Mouse (Mus musculus): Measurements from ENCODE around the gene Proser3. TPM values are rescaled to one million over a fixed set of nuclear protein-coding genes. Genes with fewer than 3 reads are reported as not detected.
A peak's percentile ranks its signal among the peaks of the same experiment; 100 is the strongest.

Proser3 gene
- polyA plus RNA-seq, 1 experiment from 2014 or later: 6.7 TPM

DNA sequence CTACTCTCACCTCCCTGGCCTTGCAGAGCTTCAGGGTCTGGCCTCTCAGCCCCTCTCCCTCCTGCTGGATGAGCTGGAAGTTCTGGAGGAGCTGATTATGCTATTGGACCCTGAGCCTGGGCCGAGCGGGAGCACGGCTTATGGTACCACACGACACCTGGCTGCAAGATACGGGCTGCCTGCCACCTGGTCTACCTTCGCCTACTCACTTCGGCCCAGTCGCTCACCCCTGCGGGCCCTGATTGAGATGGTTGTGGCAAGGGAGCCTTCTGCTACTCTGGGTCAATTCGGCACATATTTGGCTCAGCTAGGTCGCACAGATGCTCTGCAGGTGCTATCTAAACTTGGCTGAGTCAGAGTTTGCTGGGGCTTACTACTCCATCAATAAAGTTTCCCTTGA, 15.5 kb upstream of the Proser3 start:
- 89% methylated on average over 11 of the region's 11 CpGs for WGBS
- Histone ChIP-seq H3K9ac (no peak overlapping the region), H3K36me3 (peaks cover 72% of the 10 kb centered on the region), H3K9me3 (no peaks in the 10 kb centered on the region), H3K27me3 (no peaks in the 10 kb centered on the region), H3K4me2 (no peak overlapping the region), H3K4me3 (no peak overlapping the region), H3K4me1 (replicated peaks) (peaks cover 11% of the 10 kb centered on the region), H3K27ac (replicated peaks) (no peak overlapping the region)
- ATAC-seq (ENCODE audit: low read depth): no peak

DNA sequence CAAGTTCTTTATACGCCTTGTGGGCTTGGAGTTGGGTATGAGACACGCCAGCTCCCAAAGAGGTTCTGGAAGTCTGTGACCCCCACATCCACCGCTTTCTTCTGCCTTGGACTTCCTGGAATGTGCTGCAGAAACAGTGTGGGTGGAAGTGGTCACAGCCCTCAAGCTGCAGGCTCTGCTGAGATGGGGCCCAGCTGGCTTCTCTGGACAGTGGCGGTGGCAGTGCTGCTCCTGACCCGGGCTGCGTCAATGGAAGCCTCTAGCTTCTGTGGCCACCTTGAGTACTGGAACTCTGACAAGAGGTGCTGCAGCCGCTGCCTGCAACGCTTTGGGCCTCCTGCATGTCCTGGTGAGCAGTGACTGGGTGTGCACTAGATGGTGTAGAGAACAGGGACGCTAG, 13.9 kb upstream of the Proser3 start:
- H3K9me3 ChIP-seq: no peaks in the 10 kb centered on the region
- no peak overlapping the region for H3K4me2 ChIP-seq
- peaks cover 18% of the 10 kb centered on the region for H3K4me1 ChIP-seq (replicated peaks)
- no peak for ATAC-seq (ENCODE audit: low read depth)
- H3K27me3 ChIP-seq: no peaks in the 10 kb centered on the region
- H3K9ac ChIP-seq: no peak overlapping the region
- WGBS: 92% methylated on average over 9 of the region's 9 CpGs
- no peak overlapping the region for H3K27ac ChIP-seq (replicated peaks)
- no peak overlapping the region for H3K4me3 ChIP-seq
- peaks cover 59% of the 10 kb centered on the region for H3K36me3 ChIP-seq

DNA sequence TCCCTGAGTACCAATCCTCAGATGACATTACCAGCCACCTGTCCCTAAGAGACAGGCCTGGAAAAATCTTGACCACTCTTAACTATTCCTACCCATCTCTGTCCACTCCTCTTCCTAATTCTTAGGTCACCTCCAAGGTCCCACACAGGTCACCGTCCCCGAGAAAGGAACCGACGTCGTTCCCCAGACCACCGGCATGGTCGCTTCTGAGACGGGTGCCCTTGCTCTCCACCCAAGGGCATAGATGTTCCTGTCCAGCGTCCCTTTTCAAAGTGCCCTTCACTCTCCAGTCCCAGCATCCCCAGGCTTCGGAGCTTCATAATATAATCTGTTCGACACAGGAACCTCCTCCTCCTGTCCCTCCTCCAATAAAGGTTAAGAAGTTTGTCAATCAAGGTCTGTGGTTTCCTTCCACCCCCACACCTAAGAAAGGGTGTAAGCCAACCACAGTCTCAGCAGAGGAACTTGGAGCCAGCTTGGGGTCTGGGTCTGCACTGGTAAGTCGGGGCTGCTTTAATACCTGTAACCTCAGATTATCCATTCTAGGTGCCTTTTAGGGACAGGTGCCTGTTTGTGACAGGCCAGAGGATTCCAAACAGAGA, 13.0 kb upstream of the Proser3 start, which contains the start of gene Igflr1:
Igflr1 (plus strand) TSS at position 458 of the 602 bp plus-strand sequence.
- Histone ChIP-seq H3K27ac (replicated peaks) (no peak within 1 kb of the TSS), H3K36me3 (peaks cover 50% of the 10 kb centered on the region), H3K9me3 (no peaks in the 10 kb centered on the region), H3K27me3 (no peaks in the 10 kb centered on the region), H3K9ac (0 out of 2 replicates have a peak within 1 kb of the TSS, but pooled peaks have one; percentile 88), H3K4me2 (peak within 1 kb of the TSS; percentile 88), H3K4me1 (replicated peaks) (peaks cover 21% of the 10 kb centered on the region), H3K4me3 (peak within 1 kb of the TSS; percentile 87; the same call in 1 of the 2 replicates)
- 96% methylated on average over 12 of the region's 12 CpGs for WGBS
- no peak for ATAC-seq (ENCODE audit: low read depth)

DNA sequence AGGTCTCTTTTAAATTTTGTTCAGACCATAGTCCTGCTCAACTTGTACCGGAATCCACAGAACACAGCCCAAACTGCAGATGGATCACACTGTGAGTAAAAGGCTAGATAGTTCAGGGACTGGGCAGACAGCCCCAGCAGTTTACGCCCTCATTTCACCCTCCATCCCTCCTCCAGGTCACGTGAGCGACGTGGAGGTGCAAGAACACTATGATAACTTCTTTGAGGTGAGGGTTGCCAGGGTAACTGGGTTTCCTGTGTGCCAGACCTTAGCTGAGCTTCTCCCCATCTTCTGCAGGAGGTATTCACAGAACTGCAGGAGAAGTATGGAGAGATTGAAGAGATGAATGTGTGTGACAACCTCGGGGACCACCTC, 11.8 kb upstream of the Proser3 start:
- peak overlapping the region; percentile 94 for H3K27ac ChIP-seq (replicated peaks)
- no peaks in the 10 kb centered on the region for H3K9me3 ChIP-seq
- peak overlapping the region; percentile 87 for H3K4me3 ChIP-seq
- H3K36me3 ChIP-seq: peaks cover 38% of the 10 kb centered on the region
- peaks cover 28% of the 10 kb centered on the region for H3K4me1 ChIP-seq (replicated peaks)
- H3K27me3 ChIP-seq: no peaks in the 10 kb centered on the region
- H3K4me2 ChIP-seq: peak overlapping the region; percentile 88
- H3K9ac ChIP-seq: peak overlapping the region; percentile 88
- 24% methylated on average over 6 of the region's 6 CpGs for WGBS
- no peak for ATAC-seq (ENCODE audit: low read depth)

DNA sequence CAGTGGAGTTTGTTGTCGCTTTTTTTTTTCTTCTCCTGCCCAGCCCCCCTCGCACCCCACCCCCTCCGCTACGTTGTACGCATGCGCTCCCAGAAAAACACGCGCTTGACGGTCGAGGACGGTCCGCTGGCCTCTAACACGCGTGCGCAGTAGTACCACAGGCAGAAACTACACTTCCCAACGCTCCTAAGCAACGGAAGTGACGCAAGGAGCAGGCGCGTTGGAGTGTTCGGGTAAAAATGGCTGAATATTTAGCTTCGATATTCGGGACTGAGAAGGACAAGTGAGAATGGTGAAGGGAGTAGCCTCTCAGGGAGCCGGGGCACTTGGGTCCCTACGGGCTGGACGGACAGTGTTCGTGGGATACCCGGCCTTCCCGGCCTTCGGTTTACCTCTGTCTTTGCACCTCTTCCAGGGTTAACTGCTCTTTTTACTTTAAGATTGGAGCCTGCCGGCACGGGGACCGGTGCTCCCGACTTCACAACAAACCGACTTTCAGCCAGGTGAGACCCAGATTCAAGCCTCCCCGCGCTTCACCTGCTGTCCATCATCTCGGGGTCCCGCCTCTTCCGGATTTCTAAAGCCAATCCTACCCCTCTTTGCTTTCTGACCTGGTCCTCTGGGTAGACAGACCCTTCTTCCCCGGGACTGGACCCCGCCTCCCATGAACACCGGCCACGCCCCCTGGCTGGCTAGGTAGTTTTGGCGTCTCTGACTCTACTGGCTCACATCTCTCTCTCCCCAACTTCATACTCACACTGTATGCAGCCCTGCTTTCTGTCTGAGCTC, 11.2 kb upstream of the Proser3 start, which contains the start of the genes U2af1l4, Gm49396 and Psenen:
U2af1l4 (plus strand) TSS at position 185 of the 789 bp plus-strand sequence.
Gm49396 (plus strand) TSS at position 228 of the 789 bp plus-strand sequence.
Psenen (minus strand) TSS at position 511 of the 789 bp plus-strand sequence.
- Histone ChIP-seq H3K4me2 (peak within 1 kb of the TSS; percentile 88), H3K4me1 (replicated peaks) (peaks cover 34% of the 10 kb centered on the region), H3K27me3 (no peaks in the 10 kb centered on the region), H3K4me3 (peak within 1 kb of the TSS; percentile 87), H3K9ac (peak within 1 kb of the TSS; percentile 88), H3K27ac (replicated peaks) (peak within 1 kb of the TSS; percentile 94), H3K36me3 (peaks cover 32% of the 10 kb centered on the region), H3K9me3 (no peaks in the 10 kb centered on the region)
- WGBS: under 1% methylated on average over 45 of the region's 45 CpGs
- ATAC-seq (ENCODE audit: low read depth): peak; percentile 90

DNA sequence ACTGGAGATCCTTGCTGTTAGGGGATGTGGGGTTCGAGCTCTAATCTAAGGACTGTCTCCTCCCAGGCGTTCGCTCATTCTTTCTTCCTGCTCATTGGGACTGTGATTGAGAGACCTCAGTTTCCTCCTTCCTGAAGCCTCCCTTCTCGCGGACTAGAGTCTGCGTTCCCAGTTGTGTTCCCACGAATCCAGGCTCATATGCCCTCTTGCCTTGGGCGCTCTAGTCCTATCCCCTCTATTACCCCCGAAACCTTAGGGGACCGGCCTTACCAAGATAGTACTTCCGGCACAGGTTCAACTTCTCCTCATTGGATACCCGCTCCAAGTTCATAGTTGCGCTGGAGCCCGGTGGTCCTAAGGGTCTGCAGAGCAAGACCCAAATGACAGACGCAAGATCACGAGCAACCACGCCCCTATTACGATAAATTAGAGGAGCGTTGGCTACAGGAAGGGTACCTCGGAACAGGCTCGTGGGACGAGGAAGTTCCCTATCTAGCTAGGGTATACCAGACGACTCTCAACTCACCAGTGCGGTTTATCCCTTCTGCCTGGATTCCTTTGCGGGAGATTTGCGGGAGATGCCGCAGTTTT, 10.5 kb upstream of the Proser3 start:
- 3% methylated on average over 27 of the region's 27 CpGs for WGBS
- Histone ChIP-seq H3K4me3 (peak overlapping the region; percentile 87), H3K4me2 (peak overlapping the region; percentile 88), H3K27me3 (no peaks in the 10 kb centered on the region), H3K36me3 (peaks cover 30% of the 10 kb centered on the region), H3K9me3 (no peaks in the 10 kb centered on the region), H3K9ac (peak overlapping the region; percentile 88), H3K27ac (replicated peaks) (peak overlapping the region; percentile 71), H3K4me1 (replicated peaks) (peaks cover 41% of the 10 kb centered on the region)
- ATAC-seq (ENCODE audit: low read depth): peak; percentile 7; the same call in 1 of the 2 replicates

DNA sequence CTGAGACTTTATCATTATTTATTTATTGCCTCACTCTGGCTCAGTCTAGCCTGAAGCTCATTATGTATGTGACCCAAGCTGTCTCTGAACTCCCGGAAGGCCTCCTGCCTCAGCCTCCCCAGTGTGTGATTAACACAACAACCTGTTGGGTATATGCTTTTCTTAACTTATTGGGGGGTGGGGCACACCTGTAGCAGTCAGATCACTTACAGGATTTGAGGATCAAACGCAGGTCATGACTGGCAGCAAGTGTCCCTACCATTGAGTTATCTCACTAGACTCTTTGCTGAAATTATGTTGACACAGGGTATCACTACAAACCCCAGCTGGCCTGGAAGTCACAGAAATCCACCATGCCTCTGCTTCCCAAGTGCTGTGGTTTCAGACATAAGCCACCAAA, 8.2 kb upstream of the Proser3 start:
- peak overlapping the region; percentile 99 for H3K4me2 ChIP-seq
- no peak overlapping the region for H3K27ac ChIP-seq (replicated peaks)
- peaks cover 41% of the 10 kb centered on the region for H3K4me1 ChIP-seq (replicated peaks)
- no peak for ATAC-seq (ENCODE audit: low read depth)
- WGBS: 63% methylated on average over 2 of the region's 2 CpGs
- H3K36me3 ChIP-seq: peaks cover 31% of the 10 kb centered on the region
- H3K9me3 ChIP-seq: no peaks in the 10 kb centered on the region
- no peaks in the 10 kb centered on the region for H3K27me3 ChIP-seq
- H3K4me3 ChIP-seq: no peak overlapping the region
- H3K9ac ChIP-seq: 0 out of 2 replicates have a peak overlapping the region, but pooled peaks have one; percentile 31

DNA sequence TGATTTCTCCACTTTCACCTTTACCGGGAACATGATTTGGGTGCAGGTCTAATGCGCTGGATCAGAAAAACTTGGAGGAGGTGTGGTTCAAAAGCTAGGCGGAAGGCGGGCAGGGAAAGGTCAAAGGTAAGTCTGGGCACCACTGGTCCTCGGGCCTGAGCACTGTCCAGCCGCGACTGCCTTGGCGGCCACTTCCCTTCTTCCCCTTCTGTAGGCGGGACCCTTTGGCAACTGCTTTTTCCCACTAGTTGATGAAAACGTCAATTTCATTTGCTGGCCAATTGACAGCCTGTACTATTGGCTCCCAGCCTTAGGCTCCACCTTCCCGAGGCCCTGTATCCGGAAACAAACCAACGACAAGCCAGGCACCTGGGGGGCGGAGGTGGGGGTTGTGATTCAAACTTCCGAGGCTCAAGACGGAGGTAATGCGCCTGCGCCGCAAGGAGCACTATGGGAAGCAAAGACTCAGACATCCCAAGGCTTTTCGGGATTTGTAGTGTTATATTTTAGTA, 7.4 kb upstream of the Proser3 start, which contains the start of gene Lin37:
Lin37 (minus strand) TSS at position 396 of the 512 bp plus-strand sequence.
- H3K9ac ChIP-seq: peak within 1 kb of the TSS; percentile 88
- ATAC-seq (ENCODE audit: low read depth): peak; percentile 87

DNA sequence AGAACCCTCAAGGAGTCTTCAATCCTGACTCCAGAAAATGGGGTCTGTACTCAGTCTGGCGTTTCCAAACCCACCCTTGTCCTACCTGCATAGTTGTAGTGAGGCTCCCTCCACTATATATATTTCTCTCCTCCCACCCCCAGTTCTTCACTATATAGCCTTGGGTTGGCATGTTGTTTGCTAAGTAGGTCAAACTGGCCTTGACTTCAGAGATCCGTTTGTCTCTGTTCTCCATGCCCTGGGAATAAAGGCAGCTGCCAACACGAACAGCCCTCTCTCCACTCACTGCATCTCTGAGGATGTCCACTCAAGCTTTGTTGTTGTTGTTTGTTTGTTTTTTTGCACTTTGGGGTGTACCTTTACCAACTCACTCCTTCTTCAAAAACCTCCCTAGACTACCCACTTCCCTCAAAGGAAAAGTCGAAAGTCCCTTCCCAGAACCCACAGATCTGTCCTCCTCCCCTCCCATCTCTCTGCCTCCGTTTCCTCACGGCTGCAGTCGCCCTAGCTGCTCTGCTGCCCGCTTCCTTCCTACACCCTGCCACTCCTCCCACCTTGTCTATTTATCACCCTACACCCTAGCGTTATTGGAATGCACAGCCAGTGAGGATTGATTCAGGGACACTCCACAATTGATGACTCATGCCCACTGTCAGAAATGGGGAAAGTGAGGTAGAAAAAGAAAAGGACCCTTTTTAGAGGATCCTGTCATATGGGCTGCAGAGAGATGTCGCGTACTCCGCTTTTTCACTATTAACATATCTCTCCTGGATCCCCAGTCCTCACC, 6.8 kb upstream of the Proser3 start:
- 0 out of 2 replicates have a peak, but pooled peaks have one; percentile 2 for ATAC-seq (ENCODE audit: low read depth)
- WGBS: 13% methylated on average over 12 of the region's 12 CpGs
- peak overlapping the region; percentile 67 for H3K4me3 ChIP-seq
- H3K9me3 ChIP-seq: no peaks in the 10 kb centered on the region
- H3K4me2 ChIP-seq: peak overlapping the region; percentile 99
- peak overlapping the region; percentile 88 for H3K9ac ChIP-seq
- peaks cover 9% of the 10 kb centered on the region; the same call in 1 of the 2 replicates for H3K27me3 ChIP-seq
- peak overlapping the region; percentile 62 for H3K27ac ChIP-seq (replicated peaks)
- peaks cover 34% of the 10 kb centered on the region for H3K4me1 ChIP-seq (replicated peaks)
- H3K36me3 ChIP-seq: peaks cover 39% of the 10 kb centered on the region

More for the DNA sequence above, 7.4 kb upstream of the Proser3 start, which contains the start of gene Lin37:
- H3K36me3 ChIP-seq: peaks cover 33% of the 10 kb centered on the region
- WGBS: under 1% methylated on average over 20 of the region's 20 CpGs
- H3K27me3 ChIP-seq: peaks cover 2% of the 10 kb centered on the region; the same call in 1 of the 2 replicates
- H3K27ac ChIP-seq (replicated peaks): peak within 1 kb of the TSS; percentile 62
- no peaks in the 10 kb centered on the region for H3K9me3 ChIP-seq
- H3K4me2 ChIP-seq: peak within 1 kb of the TSS; percentile 99
- H3K4me3 ChIP-seq: peak within 1 kb of the TSS; percentile 67
- H3K4me1 ChIP-seq (replicated peaks): peaks cover 40% of the 10 kb centered on the region

DNA sequence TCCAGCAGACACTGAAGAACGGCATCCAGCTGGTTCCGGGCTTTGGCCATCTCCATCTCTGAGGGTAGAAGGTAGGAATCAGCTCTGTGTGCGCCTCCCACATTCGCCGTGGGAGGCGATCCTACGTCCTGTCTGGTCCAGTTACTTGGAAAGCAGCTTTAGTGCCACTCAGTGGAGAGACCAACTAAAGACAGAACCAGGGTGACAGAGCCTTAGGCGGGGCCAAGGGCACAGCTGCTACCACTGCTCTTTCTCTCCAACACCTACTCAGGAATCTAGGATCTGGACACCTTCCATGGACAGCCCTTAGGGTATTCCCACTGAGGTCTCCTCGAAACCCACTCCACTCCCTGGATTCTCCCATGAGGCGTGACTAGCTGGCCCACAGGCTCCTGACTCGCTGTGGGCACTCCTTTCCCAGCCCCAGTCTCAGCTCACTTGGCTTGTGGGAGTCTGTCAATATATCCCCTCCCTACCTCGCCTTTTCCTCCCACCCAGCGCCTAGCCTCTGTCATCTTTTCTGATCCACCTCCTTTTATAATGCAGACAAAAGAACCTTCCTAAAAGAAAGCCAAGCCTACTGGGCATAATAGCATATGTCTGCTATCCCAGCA, 5.9 kb upstream of the Proser3 start:
- no peak overlapping the region for H3K27ac ChIP-seq (replicated peaks)
- peak overlapping the region; percentile 88 for H3K9ac ChIP-seq
- H3K9me3 ChIP-seq: no peaks in the 10 kb centered on the region
- peak overlapping the region; percentile 67; the same call in 1 of the 2 replicates for H3K4me3 ChIP-seq
- 90% methylated on average over 13 of the region's 13 CpGs for WGBS
- H3K4me1 ChIP-seq (replicated peaks): peaks cover 39% of the 10 kb centered on the region
- ATAC-seq (ENCODE audit: low read depth): no peak
- H3K36me3 ChIP-seq: peaks cover 39% of the 10 kb centered on the region
- H3K27me3 ChIP-seq: peaks cover 9% of the 10 kb centered on the region; the same call in 1 of the 2 replicates
- peak overlapping the region; percentile 99 for H3K4me2 ChIP-seq

All from neural tube, embryonic 13.5 days (tissue).